Mouse (Mus musculus) gonadal fat pad, adult 2 months (tissue): Measurements from ENCODE around the gene Ncs1. TPM values are rescaled to one million over a fixed set of nuclear protein-coding genes. Genes with fewer than 3 reads are reported as not detected.

Experiments used
- DNase-seq: peaks from one replicate; pipeline ENCODE4 v3.0.0-alpha.2; 2012; ENCODE audit warnings: low read depth
- polyA plus RNA-seq: library from polyadenylated mRNA; depleted of rRNA; stranded (reverse); fragments of >200 nt; gene quantifications from 2 replicates; pipeline ENCODE4 v1.2.3, GENCODE M21; 2012; rRNA removed

Gene Ncs1
- polyA plus RNA-seq, result 2.3 and 3.0 TPM in 2 replicates

DNA sequence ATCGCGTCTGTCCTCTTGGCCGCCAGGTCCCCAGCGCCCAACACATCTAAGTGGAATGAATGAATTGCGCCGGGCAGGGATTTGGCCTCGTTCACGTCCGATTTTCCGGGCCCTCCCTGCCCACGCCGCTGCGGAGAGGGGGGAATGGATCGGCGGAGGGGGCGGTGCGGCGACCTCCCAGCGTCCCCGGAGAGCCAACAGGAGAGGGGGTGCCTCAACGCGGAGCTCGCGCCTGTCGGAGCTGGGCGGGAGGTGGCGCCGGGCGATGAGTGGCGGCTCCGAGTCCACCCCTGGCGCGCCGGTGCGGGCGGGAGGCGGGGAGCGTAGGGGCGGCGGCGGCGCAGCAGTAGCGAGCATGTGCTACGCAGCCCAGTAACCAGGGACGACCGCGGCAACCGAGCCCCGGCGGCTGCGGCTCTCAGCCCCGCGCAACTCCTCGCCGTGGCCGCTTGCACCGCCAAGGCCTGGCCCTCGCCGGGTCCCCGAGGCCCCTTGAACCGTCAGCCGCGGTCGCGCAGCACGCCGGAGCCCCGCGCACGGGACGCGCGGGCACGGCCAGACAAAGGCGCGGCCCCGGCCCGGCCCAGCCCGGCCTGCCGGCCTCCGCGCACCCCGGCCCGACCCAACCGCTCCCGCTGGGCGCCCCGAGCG lies at the start of gene Ncs1:
Gene Ncs1, plus strand, starts transcription at position 333 of the 651 bp plus-strand sequence.
- no peak for DNase-seq

DNA sequence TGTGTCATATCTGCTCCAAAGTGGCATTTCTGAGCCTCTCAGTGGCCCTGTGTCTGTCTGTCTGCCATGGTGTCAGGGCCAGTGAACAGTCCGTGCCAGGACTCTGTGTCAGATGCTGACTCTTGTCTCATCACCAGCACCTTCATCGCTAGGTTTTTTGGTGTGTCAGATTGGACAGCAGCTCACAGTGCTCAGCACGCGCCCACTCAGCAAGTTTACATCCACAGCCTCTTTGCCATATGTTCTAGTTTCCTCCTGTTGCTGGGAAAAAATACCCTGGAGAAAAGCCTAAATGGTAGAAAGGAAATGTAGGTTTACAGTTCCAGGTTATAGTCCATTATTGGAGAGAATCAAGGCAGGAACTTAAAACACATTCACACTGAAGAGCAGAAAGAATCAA lies 47.0 kb upstream of the Ncs1 start:
- no peak for DNase-seq

- DNase-seq, result no peak
Measured at GRCm38 (mm10) chr2:31200051-31200450, 45.6 kb upstream of the Ncs1 start.

DNA sequence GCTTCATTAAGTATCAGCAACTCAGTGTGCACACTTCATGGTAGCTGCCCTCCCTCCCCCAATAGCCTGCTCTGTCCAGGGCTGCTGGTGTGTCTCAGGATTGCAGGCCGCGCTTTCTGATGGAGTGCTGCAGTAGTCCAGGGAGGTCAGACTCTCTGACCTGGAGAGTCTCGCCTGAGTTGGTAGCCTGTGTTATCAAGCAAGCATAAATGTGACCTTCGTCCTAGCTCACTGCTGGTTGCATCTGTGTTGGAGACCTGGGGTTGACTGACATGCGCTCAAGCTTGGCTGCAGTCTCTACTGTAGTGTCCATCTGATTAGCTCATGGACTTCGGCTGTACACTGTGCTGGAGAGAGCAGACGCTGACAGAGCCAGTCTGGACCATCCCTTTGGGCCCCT lies 43.8 kb upstream of the Ncs1 start:
- no peak for DNase-seq

DNA sequence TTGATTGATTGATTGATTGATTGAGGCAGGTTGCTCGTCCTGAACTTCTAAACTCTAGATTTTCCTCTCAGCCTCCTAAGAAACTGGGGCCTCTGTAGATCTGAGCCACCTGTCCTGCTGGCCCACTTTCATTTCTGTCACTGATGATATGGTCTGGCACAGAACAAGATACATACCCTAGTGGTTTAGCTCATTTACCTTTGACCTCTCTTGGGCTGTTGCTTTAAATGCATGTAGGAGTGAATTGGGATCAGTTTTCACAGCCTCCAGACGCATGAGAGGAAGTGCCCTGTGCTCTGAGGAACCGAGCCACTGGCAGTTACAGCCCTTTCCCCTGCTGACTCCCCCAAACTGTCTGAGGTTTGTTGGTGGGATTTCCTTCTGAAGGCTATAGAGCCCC lies 43.3 kb upstream of the Ncs1 start:
- DNase-seq, result no peak

- DNase-seq, result no peak
Measured at GRCm38 (mm10) chr2:31202956-31203355, 42.7 kb upstream of the Ncs1 start.

- no peak for DNase-seq
Measured at GRCm38 (mm10) chr2:31204677-31205076, 40.9 kb upstream of the Ncs1 start.

DNA sequence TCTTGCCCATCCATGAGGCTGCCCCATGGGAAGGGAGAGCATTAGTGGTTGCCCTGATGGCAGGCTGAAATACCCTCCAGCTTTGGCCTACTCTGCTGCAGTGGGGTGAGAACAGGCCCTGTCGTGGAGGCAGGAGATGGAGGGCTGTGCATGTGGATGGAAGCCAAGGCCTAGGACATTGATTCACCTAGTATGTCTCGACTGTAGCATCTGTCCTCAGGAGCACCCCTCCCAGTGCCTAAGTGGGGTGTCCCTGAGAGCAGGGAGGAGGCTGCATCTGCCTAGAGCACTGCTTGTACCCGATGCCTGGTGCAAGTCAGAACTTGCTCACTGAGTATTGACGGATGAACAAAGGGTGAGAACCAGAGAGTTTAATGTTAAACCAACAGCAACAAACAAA lies 39.4 kb upstream of the Ncs1 start:
- no peak for DNase-seq

DNA sequence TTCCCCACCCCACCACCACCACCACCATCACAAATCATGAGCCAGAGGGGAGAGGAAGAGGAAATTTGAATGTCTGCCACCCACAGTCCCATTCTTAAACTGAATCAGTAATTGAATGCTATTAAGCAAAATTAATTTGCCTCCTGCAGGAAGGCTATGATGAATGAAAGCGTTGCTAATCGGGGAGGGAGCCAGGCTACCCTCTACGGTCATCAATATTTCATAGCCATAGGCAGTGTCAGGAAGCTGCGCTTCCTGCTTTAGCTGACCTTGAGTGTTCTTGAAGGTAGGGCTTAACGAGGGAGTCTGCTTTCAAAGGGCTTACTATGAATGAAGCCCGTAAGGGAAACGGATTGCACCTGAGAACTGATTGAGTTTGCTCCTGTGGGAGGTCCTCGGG lies 38.7 kb upstream of the Ncs1 start:
- DNase-seq, result no peak

GRCm38 (mm10) chr2:31208544-31209142 lies 37.0 kb upstream of the Ncs1 start:
- no peak for DNase-seq

DNA sequence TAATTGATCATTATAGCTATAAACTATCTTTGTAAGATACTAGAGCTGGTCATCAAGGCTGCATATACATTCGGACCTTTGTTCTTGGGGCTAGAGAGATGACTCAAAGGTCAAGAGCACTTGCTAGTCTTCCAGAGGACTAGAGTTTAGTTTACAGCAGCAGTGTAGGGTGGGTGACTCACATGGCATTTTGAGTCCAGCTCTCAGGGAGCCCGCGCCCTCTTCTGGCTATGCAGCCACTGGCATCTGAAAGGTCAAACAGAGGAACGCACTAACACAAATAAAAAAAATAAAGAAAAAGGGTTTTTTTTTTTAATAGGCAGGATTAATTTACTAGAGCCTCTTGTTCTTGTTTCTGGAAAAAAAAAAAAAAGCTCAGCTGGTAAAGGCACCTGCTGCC lies 36.1 kb upstream of the Ncs1 start:
- DNase-seq, result no peak

- no peak for DNase-seq
Measured at GRCm38 (mm10) chr2:31210144-31210847, 35.3 kb upstream of the Ncs1 start.

DNA sequence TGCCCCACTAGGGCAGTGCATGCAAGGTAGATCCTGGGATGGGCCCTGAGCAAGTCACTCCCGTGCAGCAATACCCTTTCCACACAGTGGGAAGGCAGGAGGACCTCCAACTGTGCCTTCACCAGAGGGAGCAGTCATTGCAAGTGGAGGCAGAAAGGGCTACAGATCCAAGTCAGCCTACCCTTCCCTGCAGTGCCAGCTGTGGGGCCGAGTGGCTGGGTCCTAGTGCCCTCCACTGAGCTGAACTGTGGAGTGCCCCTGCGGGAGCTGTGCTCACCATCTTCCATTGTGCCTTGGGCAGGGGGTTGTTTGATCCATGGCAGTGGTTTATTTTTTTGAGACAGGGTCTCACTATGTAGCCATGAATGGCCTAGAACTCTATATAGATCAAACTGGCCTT lies 34.4 kb upstream of the Ncs1 start:
- no peak for DNase-seq

DNA sequence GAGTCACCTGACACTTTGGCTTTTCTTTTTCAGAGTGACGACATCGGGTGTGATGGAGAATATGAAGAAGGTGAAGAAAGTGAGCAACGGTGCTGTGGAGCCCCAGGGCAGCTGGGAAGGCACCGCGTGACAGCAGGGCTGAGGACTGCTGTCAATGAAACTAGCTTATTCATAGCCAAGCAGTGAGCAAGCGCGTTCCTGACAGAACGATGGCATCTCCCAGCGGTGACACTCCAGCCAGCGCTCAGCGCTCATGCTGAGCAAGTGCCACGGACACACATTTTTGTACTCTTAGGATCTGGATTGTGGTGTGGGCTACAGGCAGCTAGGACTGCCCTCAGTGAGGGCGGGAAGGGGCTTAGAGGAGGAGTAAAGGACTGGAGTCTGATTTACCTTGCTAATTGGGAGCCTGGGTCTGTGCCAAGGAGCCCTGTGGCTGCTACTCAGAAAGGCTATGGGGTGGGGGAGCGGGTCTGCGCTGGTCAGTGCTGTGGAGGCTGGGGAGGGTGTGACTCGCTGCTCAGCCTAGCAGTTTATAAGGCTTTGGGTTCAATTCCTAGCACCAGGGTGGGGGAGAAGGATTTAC lies 31.3 kb upstream of the Ncs1 start:
- DNase-seq, result no peak

GRCm38 (mm10) chr2:31218611-31219010 lies 27.0 kb upstream of the Ncs1 start:
- no peak for DNase-seq

- DNase-seq, result no peak
Measured at GRCm38 (mm10) chr2:31219470-31219869, 26.2 kb upstream of the Ncs1 start.

DNA sequence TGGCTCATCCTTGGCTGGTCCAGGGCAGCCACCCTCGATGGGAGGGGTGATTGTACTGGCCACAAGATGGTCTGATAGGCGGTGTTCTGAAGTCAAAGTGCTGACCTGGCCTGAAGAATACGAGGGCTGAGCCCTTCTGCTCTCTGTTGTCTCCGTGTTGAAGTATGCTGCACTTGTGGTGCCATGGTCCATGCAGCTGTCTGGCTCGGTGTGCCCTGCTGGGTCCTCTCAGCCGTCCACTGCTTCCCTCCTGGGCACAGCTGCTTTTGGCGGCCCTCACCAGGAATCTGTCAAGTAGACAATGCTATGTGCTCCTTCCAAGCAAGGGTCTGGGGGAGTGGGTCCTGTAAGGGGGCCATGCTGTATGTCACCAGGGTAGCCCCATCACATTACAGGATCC lies 24.8 kb upstream of the Ncs1 start:
- DNase-seq, result no peak

- no peak for DNase-seq
Measured at GRCm38 (mm10) chr2:31221582-31221981, 24.0 kb upstream of the Ncs1 start.

- no peak for DNase-seq
Measured at GRCm38 (mm10) chr2:31228768-31229311, 16.8 kb upstream of the Ncs1 start.

GRCm38 (mm10) chr2:31239203-31239696 lies 6.4 kb upstream of the Ncs1 start:
- no peak for DNase-seq

DNA sequence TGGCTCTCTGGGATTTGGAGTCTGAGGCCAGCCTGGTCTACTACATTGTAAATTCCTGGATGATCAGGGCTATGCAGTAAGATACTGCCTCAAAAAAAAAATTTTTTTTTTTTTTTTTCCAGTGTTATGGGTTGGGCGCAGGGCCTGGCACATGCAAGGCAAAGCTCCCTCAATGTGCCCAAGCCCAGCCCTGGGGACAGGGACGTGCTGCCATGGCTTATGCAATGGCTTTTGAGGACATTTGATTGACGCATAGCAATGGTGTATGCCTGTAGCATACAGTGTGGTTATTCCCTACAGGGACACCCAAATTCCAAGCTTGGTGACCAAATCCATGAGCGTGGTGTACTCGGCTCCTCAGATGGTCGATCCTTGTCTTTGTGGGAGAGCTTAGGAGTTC lies 5.8 kb upstream of the Ncs1 start:
- no peak for DNase-seq

GRCm38 (mm10) chr2:31241639-31242038 lies 4.0 kb upstream of the Ncs1 start:
- no peak for DNase-seq
